Mouse (Mus musculus) heart, postnatal 0 days (tissue): Measurements from ENCODE around the gene Qprt.

Source experiments
- CTCF ChIP-seq: IDR thresholded peaks from 2 replicates; pipeline ENCODE4 v1.5.1; 2016; ENCODE audit warnings: antibody characterized with exemption, control low read depth, low read depth
- EP300 ChIP-seq: IDR thresholded peaks from 2 replicates; pipeline ENCODE4 v1.6.1; 2016; ENCODE audit warnings: antibody characterized with exemption, low read depth

GRCm38 (mm10) chr7:127133125-127133524, 11.1 kb upstream of the Qprt start:
- no peak for TF ChIP-seq CTCF
- no peak for TF ChIP-seq EP300
